1 mouse cellular context compared by ENCODE assay signal in genomic region chr7:96814581-96814980, GRCm38 (mm10).
TF ChIP-seq lines count a peak whose summit lies in the region.

No protein-coding gene starts in this region.

TF ChIP-seq in CH12.LX, 34 proteins besides CTCF, POLR2A, EP300 and RAD21 (continued from another document):
- TF ChIP-seq BHLHE40 (IDR thresholded peaks at IDR 0.05; ENCODE audit: low read depth, low read length) (peak; percentile 77), MAX (IDR thresholded peaks at IDR 0.05; ENCODE audit: low read length) (no peak), E2F4 (IDR thresholded peaks at IDR 0.05; ENCODE audit: insufficient replicate concordance, low read depth, low read length) (no peak), CHD2 (IDR thresholded peaks at IDR 0.05; ENCODE audit: low read length) (no peak), MXI1 (IDR thresholded peaks at IDR 0.05; ENCODE audit: low read depth, low read length) (no peak), RCOR1 (conservative IDR thresholded peaks at IDR 0.05; ENCODE audit: low read depth, low read length) (no peak), TCF12 (IDR thresholded peaks at IDR 0.05; ENCODE audit: low read depth, low read length) (no peak), GABPA (IDR thresholded peaks at IDR 0.05; ENCODE audit: insufficient replicate concordance, low read depth, low read length) (no peak), JUN (IDR thresholded peaks at IDR 0.05; ENCODE audit: insufficient read depth, low read depth, low read length) (peak; percentile 75), MAZ (IDR thresholded peaks at IDR 0.05; ENCODE audit: low read depth, low read length) (no peak), POLR2AphosphoS2 (IDR thresholded peaks at IDR 0.05; ENCODE audit: low read depth, low read length) (no peak), KAT2A (IDR thresholded peaks at IDR 0.05; ENCODE audit: insufficient replicate concordance, low read length) (no peak), IRF4 (IDR thresholded peaks at IDR 0.05; ENCODE audit: low read depth, low read length) (peak; percentile 96), USF2 (conservative IDR thresholded peaks at IDR 0.05; ENCODE audit: low read depth, low read length) (no peak), ZMIZ1 (IDR thresholded peaks at IDR 0.05; ENCODE audit: low read depth, low read length) (no peak)
